Mouse (Mus musculus): Measurements from ENCODE around the gene Slc35e4. TPM values are rescaled to one million over a fixed set of nuclear protein-coding genes. Genes with fewer than 3 reads are reported as not detected.
"Not testable (repeated sequence)": the region's sequence is repeated elsewhere in the genome, so short reads cannot be mapped to it uniquely, and the experiment has no call there.

Slc35e4 gene
- total and polyA plus RNA-seq, 2 experiments from 2014 or later, result 27.4 to 56.5 TPM

- Histone ChIP-seq H3K4me2 (ENCODE audit: low read depth, low read length, poor library complexity, severe bottlenecking) (peak overlapping the region; percentile 95), H3K9me3 (ENCODE audit: low read length) (no peaks in the 10 kb centered on the region), H3K36me3 (ENCODE audit: insufficient read depth, low read length) (peaks cover 5% of the 10 kb centered on the region; the same call in 1 of the 2 replicates), H3K4me1 (ENCODE audit: insufficient read depth, low read length) (peaks cover 32% of the 10 kb centered on the region), H3K27ac (ENCODE audit: low read depth, low read length) (peak overlapping the region; percentile 82), H3K9ac (replicated peaks; ENCODE audit: low read length, poor library complexity, severe bottlenecking) (peak overlapping the region; percentile 76), H3K27me3 (ENCODE audit: insufficient read depth, low read length) (no peaks in the 10 kb centered on the region), H3K4me3 (ENCODE audit: low read depth, low read length) (peak overlapping the region; percentile 56)
- DNase-seq (ENCODE audit: low spot score) (peak; percentile 65), ATAC-seq (ENCODE audit: low FRiP score) (no peak)
- 7% methylated on average over 19 of the region's 19 CpGs for WGBS
- no peak for TF ChIP-seq CTCF (IDR thresholded peaks at IDR 0.05)
These were observed 2.2 kb downstream of the Slc35e4 start for GRCm38 (mm10) chr11:3912100-3912874.

GRCm38 (mm10) chr11:3911440-3911839, 3.0 kb downstream of the Slc35e4 start:
- H3K4me2 ChIP-seq (ENCODE audit: low read depth, low read length, poor library complexity, severe bottlenecking), result peak overlapping the region; percentile 95
- peak overlapping the region; percentile 30; the same call in 1 of the 2 replicates for H3K9ac ChIP-seq (replicated peaks; ENCODE audit: low read length, poor library complexity, severe bottlenecking)
- H3K4me1 ChIP-seq (ENCODE audit: insufficient read depth, low read length), result peaks cover 32% of the 10 kb centered on the region
- H3K27me3 ChIP-seq (ENCODE audit: insufficient read depth, low read length); DNase-seq (ENCODE audit: low spot score); H3K9me3 ChIP-seq (ENCODE audit: low read length); ATAC-seq (ENCODE audit: low FRiP score); H3K27ac ChIP-seq (ENCODE audit: low read depth, low read length): not testable (repeated sequence)
- peak overlapping the region; percentile 56 for H3K4me3 ChIP-seq (ENCODE audit: low read depth, low read length)
- WGBS, result 82% methylated on average over 6 of the region's 6 CpGs
- peaks cover 13% of the 10 kb centered on the region; the same call in 1 of the 2 replicates for H3K36me3 ChIP-seq (ENCODE audit: insufficient read depth, low read length)

DNA sequence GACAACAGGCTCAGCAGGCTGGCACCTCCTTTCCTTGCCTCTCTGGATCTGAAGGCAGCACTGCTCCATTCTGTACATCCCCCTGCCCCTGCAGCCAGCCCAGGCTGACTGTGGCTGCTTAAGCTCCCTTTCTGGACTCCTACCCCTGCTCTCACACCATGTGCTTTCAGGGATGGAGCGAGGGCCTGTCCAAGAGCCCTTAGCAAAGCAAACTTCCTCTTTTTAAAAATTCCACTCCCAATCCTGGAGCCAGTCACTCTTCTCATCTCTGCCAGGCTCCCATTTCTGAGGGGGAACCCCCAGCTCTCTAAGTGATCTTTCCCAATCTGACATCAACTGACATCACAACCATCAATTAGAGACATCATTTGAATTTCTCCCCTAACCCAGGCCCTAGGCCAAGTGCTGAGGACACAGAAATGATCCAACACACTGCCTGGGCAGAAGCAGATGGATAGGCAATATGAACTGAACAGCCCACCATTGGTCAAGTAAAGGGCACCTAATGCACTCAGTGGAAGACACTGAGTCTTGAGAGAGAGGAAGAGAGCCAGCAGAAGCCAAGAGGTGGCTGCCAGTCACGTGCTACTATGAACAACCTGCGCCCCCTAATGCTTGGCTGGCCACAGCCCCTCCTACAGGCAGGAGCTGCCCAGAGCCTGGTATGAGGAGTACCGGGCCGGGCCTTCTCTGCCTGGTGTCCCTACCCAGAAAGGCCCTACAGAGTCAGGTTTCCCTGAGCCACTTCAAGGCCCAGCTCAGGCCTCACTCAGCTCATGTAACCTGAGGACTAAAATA, 3.8 kb downstream of the Slc35e4 start:
- Histone ChIP-seq H3K4me2 (ENCODE audit: low read depth, low read length, poor library complexity, severe bottlenecking) (peak overlapping the region; percentile 95), H3K27ac (ENCODE audit: low read depth, low read length) (no peak overlapping the region), H3K36me3 (ENCODE audit: insufficient read depth, low read length) (peaks cover 15% of the 10 kb centered on the region; the same call in 1 of the 2 replicates), H3K9me3 (ENCODE audit: low read length) (no peaks in the 10 kb centered on the region), H3K4me1 (ENCODE audit: insufficient read depth, low read length) (peaks cover 32% of the 10 kb centered on the region), H3K4me3 (ENCODE audit: low read depth, low read length) (peak overlapping the region; percentile 56), H3K9ac (replicated peaks; ENCODE audit: low read length, poor library complexity, severe bottlenecking) (peak overlapping the region; percentile 30; the same call in 1 of the 2 replicates), H3K27me3 (ENCODE audit: insufficient read depth, low read length) (no peaks in the 10 kb centered on the region)
- WGBS, result 60% methylated on average over 5 of the region's 5 CpGs
- DNase-seq (ENCODE audit: low spot score) (no peak), ATAC-seq (ENCODE audit: low FRiP score) (no peak)
- TF ChIP-seq CTCF (IDR thresholded peaks at IDR 0.05), result peak; percentile 31

DNA sequence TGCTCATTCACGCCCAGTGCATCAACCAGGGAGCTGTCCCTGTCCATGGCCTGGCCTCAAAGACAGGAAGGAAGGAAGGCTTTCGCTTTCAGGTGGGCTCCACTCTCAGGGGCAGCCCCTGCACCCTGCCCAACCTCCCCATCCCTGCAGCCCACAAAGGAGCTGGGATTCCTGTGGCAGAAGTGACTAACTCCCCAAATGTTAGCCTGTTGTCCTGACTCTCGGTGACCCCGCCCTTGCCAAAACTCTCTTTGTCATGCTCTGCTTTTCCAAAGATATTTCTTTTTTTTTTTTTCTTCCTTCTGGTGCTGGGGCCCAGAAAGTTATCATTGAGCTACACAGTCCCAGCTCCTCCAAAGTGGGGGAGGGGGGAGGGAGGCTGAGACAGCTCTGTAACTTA, 5.2 kb downstream of the Slc35e4 start:
- 87% methylated on average over 4 of the region's 4 CpGs for WGBS
- no peak overlapping the region for H3K27ac ChIP-seq (ENCODE audit: low read depth, low read length)
- 0 out of 2 replicates have a peak overlapping the region, but pooled peaks have one; percentile 12 for H3K4me2 ChIP-seq (ENCODE audit: low read depth, low read length, poor library complexity, severe bottlenecking)
- DNase-seq (ENCODE audit: low spot score) (no peak), ATAC-seq (ENCODE audit: low FRiP score) (no peak)
- H3K36me3 ChIP-seq (ENCODE audit: insufficient read depth, low read length), result peaks cover 20% of the 10 kb centered on the region; the same call in 1 of the 2 replicates
- H3K27me3 ChIP-seq (ENCODE audit: insufficient read depth, low read length), result no peaks in the 10 kb centered on the region
- H3K4me1 ChIP-seq (ENCODE audit: insufficient read depth, low read length), result peaks cover 32% of the 10 kb centered on the region
- H3K4me3 ChIP-seq (ENCODE audit: low read depth, low read length), result no peak overlapping the region
- no peak overlapping the region for H3K9ac ChIP-seq (replicated peaks; ENCODE audit: low read length, poor library complexity, severe bottlenecking)
- no peaks in the 10 kb centered on the region for H3K9me3 ChIP-seq (ENCODE audit: low read length)
- no peak for TF ChIP-seq CTCF (IDR thresholded peaks at IDR 0.05)

GRCm38 (mm10) chr11:3905446-3905845, 9.0 kb downstream of the Slc35e4 start:
- TF ChIP-seq CTCF (IDR thresholded peaks at IDR 0.05), result no peak
- H3K9ac ChIP-seq (replicated peaks; ENCODE audit: low read length, poor library complexity, severe bottlenecking), result no peak overlapping the region
- no peak overlapping the region for H3K4me3 ChIP-seq (ENCODE audit: low read depth, low read length)
- no peak overlapping the region for H3K4me2 ChIP-seq (ENCODE audit: low read depth, low read length, poor library complexity, severe bottlenecking)
- no peak overlapping the region for H3K27ac ChIP-seq (ENCODE audit: low read depth, low read length)
- H3K4me1 ChIP-seq (ENCODE audit: insufficient read depth, low read length), result peaks cover 16% of the 10 kb centered on the region
- 86% methylated on average over 1 of the region's 1 CpGs for WGBS
- H3K9me3 ChIP-seq (ENCODE audit: low read length), result no peaks in the 10 kb centered on the region
- H3K27me3 ChIP-seq (ENCODE audit: insufficient read depth, low read length), result no peaks in the 10 kb centered on the region
- DNase-seq (ENCODE audit: low spot score), result no peak
- ATAC-seq (ENCODE audit: low FRiP score), result no peak
- peaks cover 20% of the 10 kb centered on the region; the same call in 1 of the 2 replicates for H3K36me3 ChIP-seq (ENCODE audit: insufficient read depth, low read length)
